Mouse (Mus musculus): Measurements from ENCODE around the gene Grik5. TPM values are rescaled to one million over a fixed set of nuclear protein-coding genes. Genes with fewer than 3 reads are reported as not detected.

Grik5 gene
- polyA plus RNA-seq, 1 experiment from 2014 or later = 8.7 TPM

GRCm38 (mm10) chr7:25073924-25074323, 1.8 kb upstream of the Grik5 start:
- WGBS = 85% methylated on average over 8 of the region's 8 CpGs
- DNase-seq (ENCODE audit: low spot score) = no peak
- H3K27ac ChIP-seq = peak overlapping the region; percentile 96
- no peaks in the 10 kb centered on the region for H3K27me3 ChIP-seq (ENCODE audit: low read depth, poor library complexity, severe bottlenecking)
- peaks cover 7% of the 10 kb centered on the region for H3K36me3 ChIP-seq
- H3K4me1 ChIP-seq = peaks cover 81% of the 10 kb centered on the region
- H3K9me3 ChIP-seq (replicated peaks) = no peaks in the 10 kb centered on the region
- H3K4me3 ChIP-seq = 0 out of 2 replicates have a peak overlapping the region, but pooled peaks have one; percentile 81

- 1% methylated on average over 21 of the region's 33 CpGs for WGBS
- H3K27me3 ChIP-seq (ENCODE audit: low read depth, poor library complexity, severe bottlenecking) = no peaks in the 10 kb centered on the region
- H3K27ac ChIP-seq = peak overlapping the region; percentile 96
- peaks cover 79% of the 10 kb centered on the region for H3K4me1 ChIP-seq
- H3K9me3 ChIP-seq (replicated peaks) = no peaks in the 10 kb centered on the region
- H3K36me3 ChIP-seq = peaks cover 16% of the 10 kb centered on the region
- H3K4me3 ChIP-seq = peak overlapping the region; percentile 81
- peak; percentile 76 for DNase-seq (ENCODE audit: low spot score)
Observed at GRCm38 (mm10) chr7:25072716-25073390, 707 bp upstream of the Grik5 start.

GRCm38 (mm10) chr7:25068724-25069123, 3.4 kb downstream of the Grik5 start:
- H3K36me3 ChIP-seq = peaks cover 56% of the 10 kb centered on the region
- H3K27ac ChIP-seq = no peak overlapping the region
- no peak for DNase-seq (ENCODE audit: low spot score)
- H3K27me3 ChIP-seq (ENCODE audit: low read depth, poor library complexity, severe bottlenecking) = no peaks in the 10 kb centered on the region
- WGBS = 44% methylated on average over 2 of the region's 2 CpGs
- H3K9me3 ChIP-seq (replicated peaks) = no peaks in the 10 kb centered on the region
- peaks cover 58% of the 10 kb centered on the region for H3K4me1 ChIP-seq
- H3K4me3 ChIP-seq = no peak overlapping the region

DNA sequence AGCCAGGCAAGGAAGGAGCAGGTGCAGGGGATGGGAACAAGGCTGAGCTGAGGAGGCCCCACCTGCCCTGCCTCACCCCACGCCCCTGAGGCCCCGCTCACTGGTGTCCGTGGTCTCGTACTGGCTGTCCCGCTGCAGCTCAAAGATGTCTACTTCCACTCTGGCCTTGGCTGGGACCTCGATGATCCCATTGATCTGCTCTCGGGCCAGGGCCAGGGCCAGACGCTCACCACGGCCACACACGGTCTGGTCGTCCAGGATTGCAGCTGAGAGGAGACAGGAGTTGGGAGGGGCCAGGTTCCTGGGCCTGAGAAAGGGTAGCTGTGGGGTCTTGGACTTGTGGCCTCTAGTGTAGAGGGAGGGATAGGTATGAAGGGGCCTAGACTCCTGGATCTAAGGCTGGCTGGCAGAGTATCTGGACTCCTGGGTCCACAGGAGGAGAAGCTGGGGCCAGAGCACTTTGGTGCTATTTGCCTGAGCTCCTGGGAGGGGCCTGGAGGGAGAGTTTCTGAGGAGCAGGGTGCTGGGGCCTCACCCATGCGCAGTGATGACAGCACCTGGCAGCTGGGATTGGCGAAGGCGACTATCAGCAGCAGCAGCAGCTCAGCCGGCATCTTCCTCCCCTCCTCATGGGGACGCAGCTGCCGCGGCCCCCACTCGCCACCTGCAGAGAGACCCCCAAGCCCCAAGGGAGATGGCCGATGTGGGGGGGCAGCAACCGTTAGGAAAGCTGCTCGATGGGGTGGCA, 4.1 kb downstream of the Grik5 start:
- no peak overlapping the region for H3K27ac ChIP-seq
- 91% methylated on average over 22 of the region's 22 CpGs for WGBS

DNA sequence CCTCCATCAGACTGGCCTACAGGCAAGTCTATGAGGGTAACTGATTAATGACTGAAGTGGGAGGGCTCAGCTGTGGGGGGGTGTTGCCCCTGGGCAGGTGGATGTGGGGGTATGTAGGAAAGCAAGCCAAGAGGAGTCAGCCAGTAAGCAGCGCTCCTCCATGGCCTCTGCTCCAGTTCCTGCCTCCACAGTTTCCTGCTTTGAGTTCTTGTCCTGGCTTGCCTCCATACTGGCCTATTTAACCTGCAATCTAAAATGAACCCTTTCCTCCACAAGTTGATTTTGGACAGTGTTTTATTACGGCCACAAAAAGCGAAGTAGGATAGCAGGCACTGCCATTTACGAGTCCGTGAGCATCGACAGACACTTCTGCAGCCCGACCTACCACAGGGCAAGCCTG, 4.8 kb downstream of the Grik5 start:
- Histone ChIP-seq H3K27me3 (ENCODE audit: low read depth, poor library complexity, severe bottlenecking) (no peaks in the 10 kb centered on the region), H3K4me3 (no peak overlapping the region), H3K36me3 (peaks cover 70% of the 10 kb centered on the region), H3K9me3 (replicated peaks) (no peaks in the 10 kb centered on the region), H3K27ac (no peak overlapping the region), H3K4me1 (peaks cover 44% of the 10 kb centered on the region)
- no peak for DNase-seq (ENCODE audit: low spot score)
- WGBS = 89% methylated on average over 7 of the region's 7 CpGs

More for the DNA sequence above, 4.1 kb downstream of the Grik5 start:
- no peak for DNase-seq (ENCODE audit: low spot score)
- no peaks in the 10 kb centered on the region for H3K9me3 ChIP-seq (replicated peaks)
- no peak overlapping the region for H3K4me3 ChIP-seq
- H3K4me1 ChIP-seq = peaks cover 52% of the 10 kb centered on the region
- H3K27me3 ChIP-seq (ENCODE audit: low read depth, poor library complexity, severe bottlenecking) = no peaks in the 10 kb centered on the region
- peaks cover 63% of the 10 kb centered on the region for H3K36me3 ChIP-seq

- H3K9me3 ChIP-seq (replicated peaks) = no peaks in the 10 kb centered on the region
- DNase-seq (ENCODE audit: low spot score) = no peak
- no peak overlapping the region for H3K27ac ChIP-seq
- H3K4me3 ChIP-seq = no peak overlapping the region
- peaks cover 96% of the 10 kb centered on the region for H3K36me3 ChIP-seq
- H3K4me1 ChIP-seq = peaks cover 10% of the 10 kb centered on the region
- 86% methylated on average over 8 of the region's 8 CpGs for WGBS
- H3K27me3 ChIP-seq (ENCODE audit: low read depth, poor library complexity, severe bottlenecking) = no peaks in the 10 kb centered on the region
Observed at GRCm38 (mm10) chr7:25063900-25064299, 8.2 kb downstream of the Grik5 start.

DNA sequence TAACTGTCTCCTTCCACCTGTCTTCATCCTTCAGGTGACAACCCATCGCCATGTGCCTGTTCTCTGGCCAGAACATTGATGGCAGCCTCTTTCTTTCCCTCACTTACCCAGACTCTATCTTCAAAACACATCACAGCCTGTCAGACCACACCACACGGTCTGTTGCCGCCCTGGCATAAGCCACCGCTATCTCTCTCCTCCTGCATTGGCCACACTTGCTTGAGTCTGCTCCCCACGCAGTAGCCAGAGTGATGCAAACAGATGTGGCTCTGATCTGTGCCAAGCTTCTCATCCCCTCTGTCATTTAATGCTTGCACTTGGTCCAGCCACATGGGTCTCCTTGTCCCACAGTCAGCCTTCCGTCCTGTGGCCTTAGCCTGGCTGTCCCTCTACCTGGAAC, 8.8 kb downstream of the Grik5 start:
- DNase-seq (ENCODE audit: low spot score) = no peak
- Histone ChIP-seq H3K27me3 (ENCODE audit: low read depth, poor library complexity, severe bottlenecking) (no peaks in the 10 kb centered on the region), H3K4me1 (peaks cover 5% of the 10 kb centered on the region), H3K9me3 (replicated peaks) (no peaks in the 10 kb centered on the region), H3K36me3 (peaks cover 96% of the 10 kb centered on the region), H3K4me3 (no peak overlapping the region), H3K27ac (no peak overlapping the region)
- 93% methylated on average over 6 of the region's 6 CpGs for WGBS

DNA sequence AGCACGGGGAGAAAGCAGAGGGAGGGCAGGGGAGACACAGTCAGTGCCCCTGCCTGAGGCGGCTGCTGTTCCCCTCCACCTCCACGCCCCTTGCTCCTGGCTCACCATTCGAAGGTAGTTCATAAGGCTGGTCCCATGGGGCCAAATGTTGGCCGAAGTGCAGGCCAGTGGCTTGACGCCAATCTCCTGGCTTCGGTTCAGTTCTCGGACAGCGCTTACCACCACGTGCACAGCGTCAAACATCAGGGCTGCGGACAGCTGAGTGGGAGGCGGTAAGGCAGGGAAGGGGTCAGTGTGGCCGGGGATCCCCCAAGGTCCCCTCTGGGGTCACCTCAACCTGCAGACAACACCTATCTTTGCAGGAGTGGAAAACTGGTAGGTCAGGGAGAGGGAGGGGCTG, 13.3 kb downstream of the Grik5 start:
- WGBS = 95% methylated on average over 14 of the region's 14 CpGs
- H3K27ac ChIP-seq = no peak overlapping the region
- no peaks in the 10 kb centered on the region for H3K4me1 ChIP-seq
- DNase-seq (ENCODE audit: low spot score) = no peak
- no peak overlapping the region for H3K4me3 ChIP-seq
- peaks cover 96% of the 10 kb centered on the region for H3K36me3 ChIP-seq
- no peaks in the 10 kb centered on the region for H3K9me3 ChIP-seq (replicated peaks)
- H3K27me3 ChIP-seq (ENCODE audit: low read depth, poor library complexity, severe bottlenecking) = no peaks in the 10 kb centered on the region

DNA sequence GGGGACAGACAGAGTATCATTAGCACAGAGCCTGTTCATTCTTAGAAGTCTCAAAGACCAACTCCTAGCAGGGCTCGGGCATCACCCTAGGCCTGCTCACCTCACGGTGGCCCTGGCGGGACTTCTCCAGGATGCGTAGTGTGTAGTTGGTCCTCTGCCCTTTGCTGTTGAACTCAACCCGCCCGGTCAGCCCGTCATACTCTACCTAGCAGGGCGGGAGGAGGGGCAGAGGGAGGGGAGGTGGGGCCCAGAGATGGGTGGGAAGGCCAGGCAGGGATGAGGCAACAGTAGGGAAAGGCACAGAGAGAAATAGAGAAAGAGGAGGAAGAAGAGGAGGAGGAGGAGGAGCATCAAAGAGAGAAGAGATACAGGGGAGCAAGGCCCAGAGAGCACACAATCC, 13.8 kb downstream of the Grik5 start:
- DNase-seq (ENCODE audit: low spot score) = no peak
- no peak overlapping the region for H3K4me3 ChIP-seq
- no peaks in the 10 kb centered on the region for H3K27me3 ChIP-seq (ENCODE audit: low read depth, poor library complexity, severe bottlenecking)
- no peak overlapping the region for H3K27ac ChIP-seq
- WGBS = 91% methylated on average over 8 of the region's 8 CpGs
- H3K4me1 ChIP-seq = no peaks in the 10 kb centered on the region
- H3K9me3 ChIP-seq (replicated peaks) = no peaks in the 10 kb centered on the region
- peaks cover 96% of the 10 kb centered on the region for H3K36me3 ChIP-seq

GRCm38 (mm10) chr7:25057888-25058287, 14.3 kb downstream of the Grik5 start:
- WGBS = 92% methylated on average over 5 of the region's 5 CpGs
- H3K9me3 ChIP-seq (replicated peaks) = no peaks in the 10 kb centered on the region
- no peak for DNase-seq (ENCODE audit: low spot score)
- no peaks in the 10 kb centered on the region for H3K27me3 ChIP-seq (ENCODE audit: low read depth, poor library complexity, severe bottlenecking)
- no peak overlapping the region for H3K4me3 ChIP-seq
- no peaks in the 10 kb centered on the region for H3K4me1 ChIP-seq
- no peak overlapping the region for H3K27ac ChIP-seq
- H3K36me3 ChIP-seq = peaks cover 96% of the 10 kb centered on the region

GRCm38 (mm10) chr7:25056951-25057350, 15.2 kb downstream of the Grik5 start:
- DNase-seq (ENCODE audit: low spot score) = no peak
- 76% methylated on average over 4 of the region's 4 CpGs for WGBS
- peaks cover 96% of the 10 kb centered on the region for H3K36me3 ChIP-seq
- H3K4me3 ChIP-seq = no peak overlapping the region
- no peaks in the 10 kb centered on the region for H3K9me3 ChIP-seq (replicated peaks)
- no peak overlapping the region for H3K27ac ChIP-seq
- H3K4me1 ChIP-seq = no peaks in the 10 kb centered on the region
- no peaks in the 10 kb centered on the region for H3K27me3 ChIP-seq (ENCODE audit: low read depth, poor library complexity, severe bottlenecking)

- no peak overlapping the region for H3K4me3 ChIP-seq
- 87% methylated on average over 3 of the region's 3 CpGs for WGBS
- no peaks in the 10 kb centered on the region for H3K9me3 ChIP-seq (replicated peaks)
- no peaks in the 10 kb centered on the region for H3K27me3 ChIP-seq (ENCODE audit: low read depth, poor library complexity, severe bottlenecking)
- no peak overlapping the region for H3K27ac ChIP-seq
- DNase-seq (ENCODE audit: low spot score) = no peak
- H3K36me3 ChIP-seq = peaks cover 89% of the 10 kb centered on the region
- no peaks in the 10 kb centered on the region for H3K4me1 ChIP-seq
Observed at GRCm38 (mm10) chr7:25052587-25052986, 19.6 kb downstream of the Grik5 start.

GRCm38 (mm10) chr7:25049295-25049930, 22.7 kb downstream of the Grik5 start:
- Histone ChIP-seq H3K27ac (no peak overlapping the region), H3K4me3 (no peak overlapping the region), H3K36me3 (peaks cover 86% of the 10 kb centered on the region), H3K9me3 (replicated peaks) (no peaks in the 10 kb centered on the region), H3K4me1 (no peaks in the 10 kb centered on the region), H3K27me3 (ENCODE audit: low read depth, poor library complexity, severe bottlenecking) (no peaks in the 10 kb centered on the region)
- WGBS = 90% methylated on average over 16 of the region's 16 CpGs
- DNase-seq (ENCODE audit: low spot score) = no peak
